Mouse (Mus musculus): Measurements from ENCODE around the gene Lemd1.

DNA sequence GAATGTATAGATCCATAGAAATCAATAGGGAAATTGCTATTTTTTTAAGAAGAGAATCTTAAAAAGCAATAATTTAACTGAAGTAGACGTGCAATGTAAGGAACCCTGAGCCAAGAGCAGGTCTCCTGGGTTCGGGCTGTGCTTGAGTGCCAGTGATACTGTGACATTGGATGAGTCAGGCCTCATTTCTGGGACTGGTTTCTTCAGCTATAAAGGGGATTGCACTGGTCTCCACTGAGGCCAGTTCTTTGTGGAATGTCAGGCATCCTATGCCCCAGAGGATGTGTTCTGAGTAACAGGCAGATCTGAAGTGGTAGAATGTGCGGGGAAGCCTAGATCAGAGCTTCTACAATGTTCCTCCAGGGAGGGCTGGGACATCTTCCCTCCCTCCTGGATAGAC lies 15.6 kb downstream of the Lemd1 start:
- TF ChIP-seq CTCF (IDR thresholded peaks at IDR 0.05; ENCODE audit: low read depth) (no peak), EP300 (IDR thresholded peaks at IDR 0.05; ENCODE audit: low read depth) (no peak)

All from liver, embryonic 14.5 days (tissue).